Mouse (Mus musculus) limb, embryonic 14.5 days (tissue): ENCODE results near the gene Trappc11. TPM values are rescaled to one million over a fixed set of nuclear protein-coding genes. Genes with fewer than 3 reads are reported as not detected.
A peak's percentile ranks its signal among the peaks of the same experiment; 100 is the strongest.

Experiments used
- ATAC-seq: fragments of 200-750 bp; cut with Nextera tagmentation; 2 replicates; pipeline ENCODE4 v1.8.0; 2017; ENCODE audit warnings: low read depth, moderate number of reproducible peaks, moderate TSS enrichment; ENCODE audit not compliant: low FRiP score
- DNase-seq: peaks from one replicate; pipeline ENCODE4 v3.0.0-alpha.2; 2015; ENCODE audit warnings: low spot score
- H3K27ac ChIP-seq: fragments of 300-500 bp; sonication (generic); replicated peaks from 2 replicates; pipeline ENCODE4 v1.5.1; 2014; ENCODE audit warnings: low read depth, mild to moderate bottlenecking, low read length, moderate library complexity, mixed read lengths
- H3K27me3 ChIP-seq: fragments of 300-500 bp; sonication (generic); 2 replicates; pipeline ENCODE4 v1.6.1; 2014; ENCODE audit warnings: low read length, mixed read lengths; ENCODE audit not compliant: control insufficient read depth, insufficient read depth
- H3K36me3 ChIP-seq: fragments of 300-500 bp; sonication (generic); 2 replicates; pipeline ENCODE4 v1.6.1; 2014; ENCODE audit warnings: mild to moderate bottlenecking, low read length, moderate library complexity, mixed read lengths; ENCODE audit not compliant: control insufficient read depth, insufficient read depth
- H3K4me1 ChIP-seq: fragments of 300-500 bp; sonication (generic); 2 replicates; pipeline ENCODE4 v1.6.1; 2014; ENCODE audit warnings: antibody characterized with exemption, low read length, mixed read lengths; ENCODE audit not compliant: control insufficient read depth, insufficient read depth
- H3K4me2 ChIP-seq: fragments of 300-500 bp; sonication (generic); replicated peaks from 2 replicates; pipeline ENCODE4 v1.6.1; 2014; ENCODE audit warnings: low read depth, mild to moderate bottlenecking, low read length, moderate library complexity; ENCODE audit not compliant: severe bottlenecking
- H3K4me3 ChIP-seq: fragments of 300-500 bp; sonication (generic); replicated peaks from 2 replicates; pipeline ENCODE4 v1.5.1; 2014; ENCODE audit warnings: low read length
- H3K9ac ChIP-seq: fragments of 300-500 bp; sonication (generic); 2 replicates; pipeline ENCODE4 v1.6.1; 2014; ENCODE audit warnings: mild to moderate bottlenecking, low read depth, low read length, moderate library complexity; ENCODE audit not compliant: severe bottlenecking
- H3K9me3 ChIP-seq: fragments of 300-500 bp; sonication (generic); 2 replicates; pipeline ENCODE4 v1.6.1; 2016; ENCODE audit warnings: low read length; ENCODE audit not compliant: control insufficient read depth
- POLR2A ChIP-seq: fragments of 200-500 bp; IDR thresholded peaks from 2 replicates; pipeline ENCODE4 v1.8.0; 2012; ENCODE audit warnings: inconsistent platforms, mild to moderate bottlenecking, moderate library complexity, borderline replicate concordance; ENCODE audit not compliant: insufficient read depth, insufficient read length; ENCODE audit errors: extremely low read depth
- WGBS: fragments of 180-500 bp; shearing (Covaris S2); extraction: QIAGEN DNeasy Blood & Tissue Kit; methylation state at CpG from one replicate; pipeline ENCODE4 v1.1.7; 2014; 5-methylcytosine and 5-hydroxymethylcytosine counted together
- polyA plus RNA-seq, 2 experiments: library from polyadenylated mRNA; depleted of rRNA in 1 of 2; stranded (reverse) in 1 of 2; unstranded in 1 of 2; fragments of >200 nt; fragmentation: Nextera tagmentation in 1 of 2; extraction: Ambion mirVana in 1 of 2; gene quantifications; 2 replicates each; pipeline versions ENCODE4 v1.2.1 to v1.2.3; 2012 to 2014

Gene Trappc11
- polyA plus RNA-seq (2012; rRNA removed) (31.3 and 31.6 TPM in 2 replicates), polyA plus RNA-seq (2014; fragmentation: Nextera tagmentation; extraction: Ambion mirVana) (31.4 and 33.6 TPM in 2 replicates)

DNA sequence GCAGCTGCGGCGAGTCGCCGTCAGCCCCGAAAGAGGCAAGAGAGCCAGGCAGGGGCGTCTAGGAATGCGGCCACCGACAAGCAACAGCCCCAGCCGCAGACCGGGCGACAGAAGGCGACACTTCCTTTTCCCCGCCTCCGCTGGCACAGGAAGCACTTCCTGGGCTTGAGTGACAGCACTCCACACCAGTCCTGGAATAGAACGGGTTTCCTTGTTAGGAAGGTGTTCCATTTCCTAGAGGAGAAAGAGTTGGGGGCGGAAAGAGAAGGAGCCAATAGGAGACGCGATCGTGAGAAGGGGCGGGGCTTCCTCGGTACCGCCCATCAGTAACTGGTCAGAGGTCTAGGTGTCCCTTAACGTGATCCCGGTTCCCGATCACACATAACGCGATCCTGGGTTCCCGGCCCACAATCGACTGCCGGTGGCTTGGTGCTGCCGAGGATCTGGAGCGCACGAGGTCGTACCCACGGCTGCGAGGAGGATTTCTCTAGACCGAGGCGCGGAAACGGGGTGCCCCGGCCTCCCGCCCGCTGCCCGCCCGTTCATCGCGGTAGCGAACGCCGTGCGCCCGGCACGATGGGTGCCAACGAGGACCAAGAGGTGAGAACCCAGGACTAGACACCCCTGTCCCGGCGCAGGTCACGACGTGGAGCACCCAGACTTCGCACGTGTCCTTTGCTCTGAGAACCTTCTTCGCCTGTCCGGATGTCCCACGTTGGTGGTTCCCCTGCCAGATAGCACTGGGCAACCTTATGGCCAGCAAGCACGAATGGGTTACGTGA is at the start of gene Trappc11, which contains the start of gene Rwdd4a:
Gene Trappc11 (minus strand): TSS at position 127 of the 782 bp plus-strand sequence.
Gene Rwdd4a (plus strand): TSS at position 321 of the 782 bp plus-strand sequence.
- Histone ChIP-seq H3K27me3 (no peaks in the 10 kb centered on the region), H3K9me3 (no peaks in the 10 kb centered on the region), H3K9ac (peak within 1 kb of the TSS; percentile 91), H3K4me1 (peaks cover 17% of the 10 kb centered on the region), H3K36me3 (peaks cover 27% of the 10 kb centered on the region), H3K4me2 (peak within 1 kb of the TSS; percentile 65), H3K4me3 (peak within 1 kb of the TSS; percentile 82), H3K27ac (peak within 1 kb of the TSS; percentile 62; the same call in 1 of the 2 replicates)
- under 1% methylated on average over 65 of the region's 65 CpGs for WGBS
- TF ChIP-seq POLR2A: 0 out of 2 replicates have a peak, but pooled peaks have one; percentile 25
- peak; percentile 99 for DNase-seq
- peak; percentile 100 for ATAC-seq

- H3K4me2 ChIP-seq: no peak overlapping the region
- no peak for TF ChIP-seq POLR2A
- no peaks in the 10 kb centered on the region for H3K9me3 ChIP-seq
- H3K27ac ChIP-seq: no peak overlapping the region
- H3K4me1 ChIP-seq: no peaks in the 10 kb centered on the region
- H3K27me3 ChIP-seq: no peaks in the 10 kb centered on the region
- H3K36me3 ChIP-seq: no peaks in the 10 kb centered on the region
- H3K4me3 ChIP-seq: no peak overlapping the region
- 76% methylated on average over 7 of the region's 7 CpGs for WGBS
- no peak overlapping the region for H3K9ac ChIP-seq
- ATAC-seq: no peak
- DNase-seq: no peak
Measured at GRCm38 (mm10) chr8:47581454-47581853, 48.2 kb upstream of the Trappc11 start.

DNA sequence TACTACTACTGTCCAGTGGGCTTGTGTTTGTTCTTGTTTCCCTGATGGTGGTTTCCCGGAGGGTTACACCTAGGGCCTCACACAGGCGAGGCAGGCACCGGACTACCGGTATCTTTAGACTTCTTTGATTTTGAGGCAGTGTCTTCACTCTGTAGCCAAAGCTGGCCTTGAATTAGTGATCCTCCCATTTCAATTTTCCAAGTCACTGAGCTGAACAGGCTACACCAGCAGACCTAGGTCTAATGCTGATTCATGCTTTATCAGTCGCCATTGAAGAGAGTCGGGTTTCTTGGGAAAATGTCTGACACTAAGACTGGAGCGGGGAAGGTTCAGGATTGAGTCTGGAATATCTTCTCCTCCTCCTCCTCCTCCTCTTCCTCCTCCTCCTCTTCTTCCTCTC is 40.2 kb upstream of the Trappc11 start:
- WGBS: 91% methylated on average over 7 of the region's 7 CpGs
- Histone ChIP-seq H3K36me3 (no peaks in the 10 kb centered on the region), H3K4me3 (no peak overlapping the region), H3K4me1 (no peaks in the 10 kb centered on the region), H3K4me2 (no peak overlapping the region), H3K27ac (no peak overlapping the region), H3K27me3 (no peaks in the 10 kb centered on the region), H3K9ac (no peak overlapping the region), H3K9me3 (no peaks in the 10 kb centered on the region)
- DNase-seq: no peak
- ATAC-seq: no peak
- no peak for TF ChIP-seq POLR2A

DNA sequence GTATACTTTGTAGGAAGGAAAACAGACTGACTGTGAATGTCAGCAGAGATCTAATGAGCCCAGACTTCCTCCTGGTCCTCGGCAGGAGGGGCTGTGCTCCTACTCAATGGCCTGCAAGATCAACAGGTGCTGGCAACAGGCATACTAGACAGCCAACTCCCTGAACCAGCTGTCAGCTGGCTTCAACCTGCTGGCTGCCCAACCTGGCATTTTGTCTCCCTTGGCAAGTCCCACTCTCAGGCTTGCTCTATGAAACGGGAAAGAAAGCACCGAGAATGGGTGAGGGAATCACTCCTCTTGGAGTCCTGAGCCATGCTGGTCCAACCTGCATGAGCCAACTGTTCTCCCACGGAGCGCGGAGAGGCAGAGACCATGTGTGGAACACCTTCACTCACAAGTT is 36.9 kb upstream of the Trappc11 start:
- no peaks in the 10 kb centered on the region for H3K27me3 ChIP-seq
- no peak for TF ChIP-seq POLR2A
- H3K27ac ChIP-seq: no peak overlapping the region
- 79% methylated on average over 6 of the region's 6 CpGs for WGBS
- no peaks in the 10 kb centered on the region for H3K36me3 ChIP-seq
- H3K4me1 ChIP-seq: no peaks in the 10 kb centered on the region
- no peak for ATAC-seq
- H3K4me3 ChIP-seq: no peak overlapping the region
- no peak for DNase-seq
- no peak overlapping the region for H3K9ac ChIP-seq
- H3K9me3 ChIP-seq: no peaks in the 10 kb centered on the region
- H3K4me2 ChIP-seq: no peak overlapping the region

- no peak overlapping the region for H3K4me3 ChIP-seq
- no peaks in the 10 kb centered on the region for H3K36me3 ChIP-seq
- ATAC-seq (no peak), DNase-seq (no peak)
- no peak for TF ChIP-seq POLR2A
- no peak overlapping the region for H3K27ac ChIP-seq
- H3K4me2 ChIP-seq: no peak overlapping the region
- H3K9me3 ChIP-seq: no peaks in the 10 kb centered on the region
- H3K9ac ChIP-seq: no peak overlapping the region
- no peaks in the 10 kb centered on the region for H3K27me3 ChIP-seq
- no peaks in the 10 kb centered on the region for H3K4me1 ChIP-seq
- 84% methylated on average over 5 of the region's 5 CpGs for whole genome bisulfite sequencing
Measured at GRCm38 (mm10) chr8:47568098-47568497, 34.8 kb upstream of the Trappc11 start.
